Mouse (Mus musculus): ENCODE results near the gene Abl2. TPM values are rescaled to one million over a fixed set of nuclear protein-coding genes. Genes with fewer than 3 reads are reported as not detected.
"Not testable (repeated sequence)": the region's sequence is repeated elsewhere in the genome, so short reads cannot be mapped to it uniquely, and the experiment has no call there.

Gene Abl2
- 2.2 and 2.7 TPM in 2 replicates for polyA plus RNA-seq (2015; fragmentation: Nextera tagmentation; extraction: Ambion mirVana)

DNA sequence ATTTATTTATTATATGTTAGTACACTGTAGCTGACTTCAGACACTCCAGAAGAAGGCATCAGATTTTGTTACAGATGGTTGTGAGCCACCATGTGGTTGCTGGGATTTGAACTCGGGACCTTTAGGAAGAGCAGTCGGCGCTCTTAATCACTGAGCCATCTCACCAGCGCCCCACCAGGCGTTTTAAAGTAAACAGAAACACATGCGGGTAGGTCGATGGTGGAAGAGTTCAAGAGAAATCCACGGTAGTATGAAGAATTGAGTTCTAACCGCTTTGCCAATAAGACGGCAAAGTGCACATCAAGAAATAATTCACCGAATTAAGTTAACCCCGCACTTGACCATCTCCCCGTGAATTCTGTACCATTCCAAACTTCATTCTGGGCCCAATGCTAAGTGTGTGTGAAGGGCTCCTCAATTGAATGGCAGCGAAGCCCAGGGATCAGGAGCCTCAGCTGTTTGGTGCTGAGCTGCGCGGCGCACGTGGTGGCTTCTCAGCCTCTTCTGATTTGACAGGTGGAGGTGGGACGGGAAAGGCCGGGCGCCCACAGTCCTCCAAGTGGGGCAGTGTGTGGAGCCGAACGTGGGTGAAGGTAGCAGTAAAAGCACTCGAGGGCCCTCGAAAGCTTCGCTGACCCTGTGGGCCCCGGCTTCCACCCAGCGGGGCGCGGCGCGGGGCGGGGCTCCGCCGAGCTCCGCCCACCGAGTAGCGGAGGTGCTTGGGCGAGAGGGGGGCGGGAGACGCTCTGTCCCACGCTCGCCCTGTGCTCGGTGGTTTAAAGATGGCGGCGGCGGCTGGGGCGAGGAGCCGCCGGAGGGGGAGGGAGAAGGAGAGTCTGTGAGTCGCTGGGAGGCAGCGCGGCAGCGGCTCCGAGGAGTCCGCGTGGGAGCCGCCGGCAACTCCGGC lies at the start of gene Abl2:
Gene Abl2, plus strand, starts transcription at position 763 of the 907 bp plus-strand sequence.
- Histone ChIP-seq H3K9me3 (ENCODE audit: control insufficient read depth, low read length) (no peaks in the 10 kb centered on the region), H3K4me1 (ENCODE audit: control insufficient read depth, insufficient read depth, low read length) (peaks cover 9% of the 10 kb centered on the region), H3K4me2 (ENCODE audit: low read depth, low read length) (peak within 1 kb of the TSS; percentile 81), H3K27ac (ENCODE audit: low read length) (peak within 1 kb of the TSS; percentile 84), H3K27me3 (replicated peaks; ENCODE audit: control insufficient read depth, insufficient read depth, low read length) (no peaks in the 10 kb centered on the region), H3K36me3 (ENCODE audit: control insufficient read depth, insufficient read depth, low read length) (no peaks in the 10 kb centered on the region), H3K4me3 (ENCODE audit: low read length) (peak within 1 kb of the TSS; percentile 80), H3K9ac (ENCODE audit: low read depth, low read length) (peak within 1 kb of the TSS; percentile 97)
- 8% methylated on average over 60 of the region's 60 CpGs for WGBS
- ATAC-seq, result peak; percentile 98

DNA sequence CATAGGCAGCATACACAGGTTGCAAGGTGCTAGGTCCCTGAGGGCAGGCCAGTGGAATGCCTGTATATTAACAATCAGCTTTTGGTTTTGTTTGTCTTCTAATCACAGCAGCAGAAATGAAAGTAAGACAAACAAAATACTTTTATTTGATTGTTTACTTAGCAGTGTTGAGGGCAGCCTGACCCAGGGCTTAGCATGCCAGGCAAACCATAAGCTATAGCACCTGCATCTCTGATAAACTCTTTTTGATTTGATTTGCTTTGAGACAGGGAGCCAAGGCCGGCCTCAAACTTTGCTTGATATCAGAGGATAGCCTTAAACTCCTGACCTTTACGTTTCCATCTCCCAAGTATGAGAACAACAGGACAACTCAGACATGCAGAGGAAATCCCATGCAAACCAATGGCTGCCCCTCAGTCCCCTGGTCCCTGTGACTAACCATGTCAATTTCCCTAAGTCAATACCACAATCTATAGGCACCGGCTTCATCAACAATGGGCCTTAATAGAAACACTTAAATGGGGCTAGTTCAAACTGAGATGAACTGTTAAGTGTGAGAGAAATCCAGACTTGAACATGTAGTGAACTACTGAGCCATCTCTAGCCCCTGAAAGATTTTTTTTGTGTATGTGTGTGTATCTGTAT lies 38.3 kb upstream of the Abl2 start:
- Histone ChIP-seq H3K4me1 (ENCODE audit: control insufficient read depth, insufficient read depth, low read length) (no peaks in the 10 kb centered on the region), H3K27ac (ENCODE audit: low read length) (no peak overlapping the region), H3K36me3 (ENCODE audit: control insufficient read depth, insufficient read depth, low read length) (no peaks in the 10 kb centered on the region), H3K9me3 (ENCODE audit: control insufficient read depth, low read length) (no peaks in the 10 kb centered on the region), H3K4me3 (ENCODE audit: low read length) (no peak overlapping the region), H3K9ac (ENCODE audit: low read depth, low read length) (no peak overlapping the region), H3K27me3 (replicated peaks; ENCODE audit: control insufficient read depth, insufficient read depth, low read length) (no peaks in the 10 kb centered on the region), H3K4me2 (ENCODE audit: low read depth, low read length) (no peak overlapping the region)
- WGBS, result 61% methylated on average over 3 of the region's 3 CpGs
- ATAC-seq, result no peak

DNA sequence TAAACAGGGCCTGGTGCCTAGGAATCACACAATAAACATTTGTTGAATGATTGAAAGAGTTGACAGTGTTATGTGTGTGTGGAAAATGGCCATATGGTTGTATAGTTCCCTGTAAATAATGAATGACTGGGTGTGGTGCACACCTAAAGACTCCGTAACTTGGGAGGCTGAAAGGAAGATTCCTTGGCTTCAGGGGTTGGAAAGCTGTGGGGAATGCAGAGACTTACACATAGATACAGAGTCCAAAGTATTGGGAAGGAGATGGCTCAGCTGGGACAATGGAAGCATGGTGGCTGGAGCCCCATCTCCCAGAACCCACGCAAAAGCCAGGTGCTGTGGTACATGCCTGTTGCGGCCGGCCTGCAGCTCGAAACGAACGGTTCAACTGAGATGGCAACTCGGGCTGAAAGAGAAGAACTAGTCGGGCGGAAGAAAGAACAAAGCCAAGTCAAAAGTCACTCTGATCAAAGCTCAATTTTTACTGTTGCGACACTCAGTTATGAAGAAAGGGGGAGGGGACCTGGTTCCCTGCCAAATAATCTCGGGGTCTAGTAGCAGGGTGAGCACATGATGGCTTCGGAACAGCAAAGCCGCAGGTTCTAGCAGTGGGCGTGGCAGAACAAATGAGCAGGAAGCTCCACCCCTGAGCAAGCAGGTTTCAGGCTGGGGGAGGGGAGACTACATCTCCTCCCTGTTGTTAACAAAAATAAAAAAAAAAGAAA lies 36.6 kb upstream of the Abl2 start:
- Histone ChIP-seq H3K4me1 (ENCODE audit: control insufficient read depth, insufficient read depth, low read length) (no peaks in the 10 kb centered on the region), H3K4me2 (ENCODE audit: low read depth, low read length) (peak overlapping the region; percentile 40), H3K9me3 (ENCODE audit: control insufficient read depth, low read length) (no peaks in the 10 kb centered on the region), H3K36me3 (ENCODE audit: control insufficient read depth, insufficient read depth, low read length) (no peaks in the 10 kb centered on the region), H3K9ac (ENCODE audit: low read depth, low read length) (peak overlapping the region; percentile 46; the same call in 1 of the 2 replicates), H3K27me3 (replicated peaks; ENCODE audit: control insufficient read depth, insufficient read depth, low read length) (no peaks in the 10 kb centered on the region), H3K27ac (ENCODE audit: low read length) (peak overlapping the region; percentile 78), H3K4me3 (ENCODE audit: low read length) (0 out of 2 replicates have a peak overlapping the region, but pooled peaks have one; percentile 5)
- 54% methylated on average over 15 of the region's 15 CpGs for WGBS
- peak; percentile 85 for ATAC-seq

DNA sequence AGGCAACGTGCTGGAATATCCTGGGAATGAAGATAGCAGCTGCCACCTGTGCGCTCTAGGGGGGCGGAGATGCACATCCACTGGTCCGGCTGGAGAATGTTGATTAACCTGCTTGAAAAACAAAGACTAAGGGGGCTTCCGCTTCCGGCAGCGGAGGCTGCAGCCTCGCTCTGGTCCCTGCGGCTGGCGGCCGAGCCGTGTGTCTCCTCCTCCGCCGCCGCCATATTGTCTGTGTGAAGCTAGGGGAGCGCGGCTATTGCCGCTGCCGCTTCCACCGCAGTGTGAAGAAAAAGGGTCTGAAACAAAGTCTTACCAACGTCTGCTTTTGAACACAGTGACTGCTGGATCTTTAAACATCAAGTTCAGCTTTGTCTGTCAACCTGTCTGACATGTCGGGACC lies 34.7 kb upstream of the Abl2 start, which contains the start of gene Gm10031:
Gene Gm10031, plus strand, starts transcription at position 171 of the 400 bp plus-strand sequence.
- not testable (repeated sequence) for H3K4me2 ChIP-seq (ENCODE audit: low read depth, low read length); H3K9me3 ChIP-seq (ENCODE audit: control insufficient read depth, low read length); H3K36me3 ChIP-seq (ENCODE audit: control insufficient read depth, insufficient read depth, low read length); H3K4me1 ChIP-seq (ENCODE audit: control insufficient read depth, insufficient read depth, low read length); H3K4me3 ChIP-seq (ENCODE audit: low read length); ATAC-seq; H3K27me3 ChIP-seq (replicated peaks; ENCODE audit: control insufficient read depth, insufficient read depth, low read length); H3K27ac ChIP-seq (ENCODE audit: low read length); H3K9ac ChIP-seq (ENCODE audit: low read depth, low read length)
- WGBS, result 93% methylated on average over 21 of the region's 22 CpGs

DNA sequence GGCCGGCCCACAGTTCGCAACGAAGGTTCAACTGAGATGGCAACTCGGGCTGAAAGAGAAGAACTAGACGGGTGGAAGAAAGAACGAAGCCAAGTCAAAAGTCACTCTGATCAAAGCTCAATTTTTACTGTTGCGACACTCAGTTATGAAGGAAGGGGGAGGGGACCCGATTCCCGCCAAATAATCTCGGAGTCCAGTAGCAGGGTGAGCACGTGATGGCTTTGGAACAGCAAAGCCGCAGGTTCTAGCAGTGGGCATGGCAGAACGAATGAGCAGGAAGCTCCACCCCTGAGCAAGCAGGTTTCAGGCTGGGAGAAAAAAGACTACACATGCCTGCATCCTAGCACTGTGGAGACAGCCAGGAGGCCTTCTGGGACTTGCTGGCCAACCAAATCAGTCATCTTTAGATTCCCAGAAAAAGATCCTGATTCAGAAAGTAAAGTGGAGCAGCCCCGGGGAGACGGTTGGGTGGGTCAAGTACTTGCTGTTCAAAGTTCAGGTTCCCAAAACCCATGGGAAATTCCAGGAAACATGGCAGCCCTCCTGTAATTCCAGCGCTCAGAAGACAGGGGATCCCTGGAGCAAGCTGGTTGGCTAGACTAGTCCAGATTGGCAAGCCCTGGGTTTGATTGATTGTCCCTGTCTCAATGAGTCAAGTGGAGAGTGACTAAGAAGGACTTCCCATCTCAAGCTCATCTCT lies 26.0 kb upstream of the Abl2 start:
- H3K4me2 ChIP-seq (ENCODE audit: low read depth, low read length); H3K4me1 ChIP-seq (ENCODE audit: control insufficient read depth, insufficient read depth, low read length); ATAC-seq; H3K4me3 ChIP-seq (ENCODE audit: low read length); H3K36me3 ChIP-seq (ENCODE audit: control insufficient read depth, insufficient read depth, low read length); H3K9me3 ChIP-seq (ENCODE audit: control insufficient read depth, low read length); H3K27me3 ChIP-seq (replicated peaks; ENCODE audit: control insufficient read depth, insufficient read depth, low read length); H3K27ac ChIP-seq (ENCODE audit: low read length); H3K9ac ChIP-seq (ENCODE audit: low read depth, low read length): not testable (repeated sequence)
- 84% methylated on average over 16 of the region's 16 CpGs for WGBS

DNA sequence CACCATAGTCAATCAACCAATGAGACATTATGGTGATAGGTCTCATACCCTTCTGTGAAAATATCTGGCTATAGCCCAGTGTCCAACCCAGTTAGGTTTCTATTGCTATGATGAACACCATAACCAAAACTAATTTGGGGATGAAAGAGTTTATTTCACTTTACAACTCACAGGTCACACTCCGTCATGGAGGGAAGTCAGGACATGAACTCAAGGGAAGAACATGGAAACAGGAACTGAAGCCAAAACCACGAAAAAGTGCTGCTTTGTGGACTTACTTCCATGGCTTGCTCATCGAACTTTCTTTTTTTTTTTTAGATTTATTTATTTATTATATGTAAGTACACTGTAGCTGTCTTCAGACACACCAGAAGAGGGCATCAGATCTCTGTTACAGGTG lies 25.1 kb upstream of the Abl2 start:
- Histone ChIP-seq H3K36me3 (ENCODE audit: control insufficient read depth, insufficient read depth, low read length) (no peaks in the 10 kb centered on the region), H3K27me3 (replicated peaks; ENCODE audit: control insufficient read depth, insufficient read depth, low read length) (no peaks in the 10 kb centered on the region), H3K9ac (ENCODE audit: low read depth, low read length) (no peak overlapping the region), H3K9me3 (ENCODE audit: control insufficient read depth, low read length) (no peaks in the 10 kb centered on the region), H3K4me1 (ENCODE audit: control insufficient read depth, insufficient read depth, low read length) (no peaks in the 10 kb centered on the region), H3K4me3 (ENCODE audit: low read length) (no peak overlapping the region), H3K27ac (ENCODE audit: low read length) (no peak overlapping the region), H3K4me2 (ENCODE audit: low read depth, low read length) (no peak overlapping the region)
- no peak for ATAC-seq
- 87% methylated on average over 3 of the region's 3 CpGs for WGBS

DNA sequence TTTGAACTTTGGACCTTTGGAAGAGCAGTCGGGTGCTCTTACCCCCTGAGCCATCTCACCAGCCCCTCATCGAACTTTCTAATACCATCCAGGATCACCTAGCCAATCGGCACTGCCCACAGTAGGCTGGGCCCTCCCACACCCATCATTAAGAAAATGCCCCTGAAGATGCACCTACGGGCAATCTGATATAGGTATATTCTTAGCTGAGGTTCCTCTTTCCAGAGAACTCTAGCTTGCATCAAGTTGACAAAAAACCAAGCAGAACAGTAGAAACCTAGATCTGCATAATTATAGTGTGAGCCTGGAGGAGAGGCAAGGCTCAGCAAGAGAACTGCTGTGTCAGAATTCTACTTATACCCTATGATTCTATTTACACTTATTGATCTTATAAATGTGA lies 24.7 kb upstream of the Abl2 start:
- no peak overlapping the region for H3K27ac ChIP-seq (ENCODE audit: low read length)

DNA sequence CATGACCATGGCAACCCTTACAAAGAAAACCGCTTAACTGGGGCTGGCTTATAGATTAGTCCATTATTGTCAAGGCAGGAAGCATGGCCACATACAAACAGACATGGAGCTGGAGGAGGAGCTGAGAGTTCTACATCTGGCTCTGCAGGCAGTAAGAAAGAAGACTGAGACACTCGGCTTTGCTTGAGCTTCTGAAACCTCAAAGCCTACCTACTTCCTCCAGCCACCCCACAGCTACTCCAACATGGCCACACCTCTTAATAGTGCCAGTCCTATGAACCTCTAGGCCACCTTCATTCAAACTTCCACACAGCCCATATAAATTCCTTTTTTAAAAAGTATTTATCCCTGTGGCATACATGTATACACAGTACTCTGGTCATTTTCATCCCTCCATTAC lies 21.6 kb upstream of the Abl2 start:
- Histone ChIP-seq H3K27ac (ENCODE audit: low read length) (no peak overlapping the region), H3K9ac (ENCODE audit: low read depth, low read length) (no peak overlapping the region), H3K27me3 (replicated peaks; ENCODE audit: control insufficient read depth, insufficient read depth, low read length) (no peaks in the 10 kb centered on the region), H3K36me3 (ENCODE audit: control insufficient read depth, insufficient read depth, low read length) (no peaks in the 10 kb centered on the region), H3K4me1 (ENCODE audit: control insufficient read depth, insufficient read depth, low read length) (no peaks in the 10 kb centered on the region), H3K9me3 (ENCODE audit: control insufficient read depth, low read length) (no peaks in the 10 kb centered on the region), H3K4me3 (ENCODE audit: low read length) (no peak overlapping the region), H3K4me2 (ENCODE audit: low read depth, low read length) (no peak overlapping the region)
- WGBS, result 78% methylated on average over 2 of the region's 2 CpGs
- ATAC-seq, result no peak

More for the DNA sequence above, 24.7 kb upstream of the Abl2 start:
- ATAC-seq, result no peak
- Histone ChIP-seq H3K4me2 (ENCODE audit: low read depth, low read length) (no peak overlapping the region), H3K27me3 (replicated peaks; ENCODE audit: control insufficient read depth, insufficient read depth, low read length) (no peaks in the 10 kb centered on the region), H3K36me3 (ENCODE audit: control insufficient read depth, insufficient read depth, low read length) (no peaks in the 10 kb centered on the region), H3K4me1 (ENCODE audit: control insufficient read depth, insufficient read depth, low read length) (no peaks in the 10 kb centered on the region), H3K9me3 (ENCODE audit: control insufficient read depth, low read length) (no peaks in the 10 kb centered on the region), H3K9ac (ENCODE audit: low read depth, low read length) (no peak overlapping the region), H3K4me3 (ENCODE audit: low read length) (no peak overlapping the region)
- 87% methylated on average over 4 of the region's 4 CpGs for WGBS

All from intestine, embryonic 16.5 days (tissue).